In the genomic region with DNA sequence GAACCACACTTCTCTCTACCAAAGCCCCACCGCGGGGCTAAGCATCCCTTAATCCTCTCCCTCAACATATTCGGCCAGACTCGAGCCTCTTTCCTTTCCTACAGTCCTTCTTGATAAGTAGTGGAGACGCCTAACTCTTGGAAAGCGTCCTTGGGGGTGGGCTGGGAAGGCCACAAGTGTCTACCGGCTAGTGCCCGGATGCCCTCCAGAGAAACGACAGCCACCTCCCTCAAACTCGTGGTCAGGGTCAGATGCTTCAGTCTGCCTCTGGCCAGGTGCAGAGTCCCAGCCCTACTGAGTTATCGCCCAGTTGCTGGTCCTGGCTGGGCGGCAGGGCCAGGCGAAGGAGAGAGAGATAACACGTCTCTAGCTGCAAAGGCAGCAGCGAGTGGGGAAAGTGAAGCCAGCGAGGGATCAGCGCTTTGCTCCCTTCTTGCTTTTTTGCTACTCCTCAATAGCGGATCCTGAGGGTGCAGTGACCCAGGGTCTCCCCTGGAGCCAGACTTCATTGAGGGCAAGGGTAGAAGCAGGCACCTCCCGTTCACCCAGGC, we compare ENCODE assay signal across 8 mouse cellular contexts. TPM values are rescaled to one million over a fixed set of nuclear protein-coding genes. Genes with fewer than 3 reads are reported as not detected.
A peak's percentile ranks its signal among the peaks of the same experiment; 100 is the strongest.
DNase-seq lines count a peak whose midpoint lies in the region; ATAC-seq and TF ChIP-seq lines count a peak whose summit lies in the region.

No protein-coding gene starts in this region.

- 0 out of 2 replicates have a peak, but pooled peaks have one; percentile 39 for ATAC-seq in heart, embryonic 11.5 days (replicated peaks; ENCODE audit: insufficient number of reproducible peaks, low FRiP score, low TSS enrichment)
- no peak for ATAC-seq in forebrain, embryonic 13.5 days
- ATAC-seq in limb, embryonic 11.5 days (ENCODE audit: insufficient number of reproducible peaks, low FRiP score, low TSS enrichment, low read depth), result no peak
- ATAC-seq in neural tube, embryonic 12.5 days (ENCODE audit: low FRiP score, low read depth), result no peak

- no peak for TF ChIP-seq RAD21 in MEL (IDR thresholded peaks at IDR 0.05; ENCODE audit: low read depth, low read length)

- TF ChIP-seq CTCF in MEL (IDR thresholded peaks at IDR 0.05 in 2 of 3, conservative IDR thresholded peaks at IDR 0.05 in 1 of 3; ENCODE audit: control insufficient read depth in 1 of 3, insufficient read depth in 1 of 3, low read depth in 2 of 3, low read length in 3 of 3, poor library complexity in 1 of 3, severe bottlenecking in 1 of 3), result no peak

- peak overlapping the region; percentile 73 for H3K4me3 ChIP-seq in heart, embryonic 11.5 days (ENCODE audit: low read depth, low read length)
- H3K4me3 ChIP-seq in MEL (ENCODE audit: control insufficient read depth in 1 of 2, insufficient read depth in 1 of 2, low read depth in 2 of 2, low read length in 2 of 2), result peak overlapping the region; percentile 85 to 96
- H3K4me3 ChIP-seq in forebrain, embryonic 13.5 days, result peak overlapping the region; percentile 50
- H3K4me3 ChIP-seq in limb, embryonic 11.5 days (ENCODE audit: low read depth, low read length), result peak overlapping the region; percentile 45
- H3K4me3 ChIP-seq in neural tube, embryonic 12.5 days, result peak overlapping the region; percentile 49

- DNase-seq in heart, postnatal 36 days, result no peak
- DNase-seq in MEL (ENCODE audit: low read depth, low spot score), result peak; percentile 86
- DNase-seq in limb, embryonic 11.5 days (ENCODE audit: low spot score), result no peak
- DNase-seq in left cerebral cortex, adult 8-10 months (ENCODE audit: low spot score in 2 of 2), result no peak
- no peak for DNase-seq in right cerebral cortex, adult 2 months (ENCODE audit: low spot score in 2 of 2)

- TF ChIP-seq EP300 in MEL (IDR thresholded peaks at IDR 0.05; ENCODE audit: low read depth in 1 of 2, low read length in 2 of 2), result 0 out of 4 replicates have a peak, but pooled peaks of 1 of the 2 experiments have one; percentile 22

- peak overlapping the region; percentile 98 for H3K4me2 ChIP-seq in heart, embryonic 11.5 days
- peak overlapping the region; percentile 95 for H3K4me2 ChIP-seq in forebrain, embryonic 13.5 days
- peak overlapping the region; percentile 92 for H3K4me2 ChIP-seq in limb, embryonic 11.5 days (ENCODE audit: low read depth, severe bottlenecking)
- H3K4me2 ChIP-seq in neural tube, embryonic 12.5 days (replicated peaks), result peak overlapping the region; percentile 93

- no peaks in the 10 kb centered on the region for H3K9me3 ChIP-seq in heart, embryonic 11.5 days (replicated peaks; ENCODE audit: control insufficient read depth, low read length)
- H3K9me3 ChIP-seq in MEL (replicated peaks; ENCODE audit: insufficient read depth, low read length), result no peaks in the 10 kb centered on the region
- no peaks in the 10 kb centered on the region for H3K9me3 ChIP-seq in forebrain, embryonic 13.5 days (replicated peaks)
- H3K9me3 ChIP-seq in limb, embryonic 11.5 days (ENCODE audit: control insufficient read depth, low read length), result no peaks in the 10 kb centered on the region; the same call in 1 of the 2 replicates
- no peaks in the 10 kb centered on the region for H3K9me3 ChIP-seq in neural tube, embryonic 12.5 days

- H3K36me3 ChIP-seq in heart, embryonic 11.5 days (ENCODE audit: control insufficient read depth, insufficient read depth, low read length), result no peaks in the 10 kb centered on the region
- peaks cover 0 to 8% of the 10 kb centered on the region in 2 experiments; a peak in 2 of 4 replicates for H3K36me3 ChIP-seq in MEL (ENCODE audit: control insufficient read depth in 1 of 2, insufficient read depth in 2 of 2, low read length in 2 of 2)
- no peaks in the 10 kb centered on the region for H3K36me3 ChIP-seq in forebrain, embryonic 13.5 days (ENCODE audit: poor library complexity, severe bottlenecking)
- no peaks in the 10 kb centered on the region for H3K36me3 ChIP-seq in limb, embryonic 11.5 days (ENCODE audit: control insufficient read depth, insufficient read depth, low read length)
- peaks cover 3% of the 10 kb centered on the region; the same call in 1 of the 2 replicates for H3K36me3 ChIP-seq in neural tube, embryonic 12.5 days

- intact Hi-C loops in heart, postnatal 36 days (cut with DNase I), result loop anchor here (5.0 kb wide), 1 partner anchor 93 kb away; the partner anchor contains the start of gene Taok1

- peaks cover 30% of the 10 kb centered on the region for H3K4me1 ChIP-seq in heart, embryonic 11.5 days (ENCODE audit: control insufficient read depth, insufficient read depth, low read length)
- H3K4me1 ChIP-seq in MEL (ENCODE audit: control insufficient read depth in 1 of 2, insufficient read depth in 2 of 2, low read length in 2 of 2), result peaks cover 2 to 18% of the 10 kb centered on the region in 2 experiments; a peak in 3 of 4 replicates
- peaks cover 41% of the 10 kb centered on the region for H3K4me1 ChIP-seq in forebrain, embryonic 13.5 days
- H3K4me1 ChIP-seq in limb, embryonic 11.5 days (ENCODE audit: control insufficient read depth, insufficient read depth, low read length), result peaks cover 22% of the 10 kb centered on the region
- H3K4me1 ChIP-seq in neural tube, embryonic 12.5 days, result peaks cover 36% of the 10 kb centered on the region

- WGBS in heart, embryonic 11.5 days (ENCODE audit: insufficient replicate concordance), result 3% methylated on average over 19 of the region's 19 CpGs
- 4% methylated on average over 19 of the region's 19 CpGs for WGBS in forebrain, embryonic 13.5 days
- 4% methylated on average over 19 of the region's 19 CpGs for WGBS in limb, embryonic 11.5 days
- 5% methylated on average over 19 of the region's 19 CpGs for WGBS in neural tube, embryonic 12.5 days

- peaks cover 21% of the 10 kb centered on the region for H3K27me3 ChIP-seq in heart, embryonic 11.5 days (ENCODE audit: control insufficient read depth, insufficient read depth, low read length)
- no peaks in the 10 kb centered on the region for H3K27me3 ChIP-seq in MEL (ENCODE audit: control insufficient read depth in 1 of 2, insufficient read depth in 2 of 2, low read length in 2 of 2)
- H3K27me3 ChIP-seq in forebrain, embryonic 13.5 days, result peaks cover 29% of the 10 kb centered on the region
- peaks cover 19% of the 10 kb centered on the region for H3K27me3 ChIP-seq in limb, embryonic 11.5 days (ENCODE audit: control insufficient read depth, insufficient read depth, low read length)
- H3K27me3 ChIP-seq in neural tube, embryonic 12.5 days (replicated peaks), result peaks cover 26% of the 10 kb centered on the region

- peaks cover 2% of the 10 kb centered on the region; the same call in 1 of the 2 replicates for H3K79me2 ChIP-seq in MEL (ENCODE audit: control insufficient read depth, insufficient read depth, low read length, poor library complexity)

- peak overlapping the region; percentile 59 for H3K27ac ChIP-seq in heart, embryonic 11.5 days (ENCODE audit: low read depth, low read length)
- peak overlapping the region; percentile 1; the same call in 1 of the 2 replicates for H3K27ac ChIP-seq in MEL (ENCODE audit: control insufficient read depth, low read depth, low read length)
- no peak overlapping the region; the same call in 1 of the 2 replicates for H3K27ac ChIP-seq in forebrain, embryonic 13.5 days
- H3K27ac ChIP-seq in limb, embryonic 11.5 days (replicated peaks; ENCODE audit: low read depth, low read length), result no peak overlapping the region
- H3K27ac ChIP-seq in neural tube, embryonic 12.5 days, result no peak overlapping the region

- H3K9ac ChIP-seq in heart, embryonic 11.5 days (ENCODE audit: low read depth, low read length), result peak overlapping the region; percentile 72
- H3K9ac ChIP-seq in MEL (ENCODE audit: control insufficient read depth, low read depth, low read length, poor library complexity, severe bottlenecking), result peak overlapping the region; percentile 84
- H3K9ac ChIP-seq in forebrain, embryonic 13.5 days, result peak overlapping the region; percentile 66
- H3K9ac ChIP-seq in limb, embryonic 11.5 days (ENCODE audit: low read length), result no peak overlapping the region; the same call in 1 of the 2 replicates
- peak overlapping the region; percentile 58 for H3K9ac ChIP-seq in neural tube, embryonic 12.5 days

- no peak; a peak in 1 of 4 replicates for TF ChIP-seq POLR2A in MEL (IDR thresholded peaks at IDR 0.05; ENCODE audit: control insufficient read depth in 1 of 2, insufficient read depth in 1 of 2, low read depth in 1 of 2, low read length in 2 of 2, poor library complexity in 1 of 2)

RNA-seq across cellular contexts. Expression of gene Abhd15, which starts 0.6 kb away (rescaled TPM):
- 0.82 and 1.5 TPM in 2 replicates for polyA plus RNA-seq in heart, embryonic 11.5 days (2014; fragmentation: Nextera tagmentation; extraction: Ambion mirVana)
- 1 to 10 TPM; 2.3 to 3.1 TPM for total RNA-seq in heart, postnatal 36 days (2021)
- 1.7 and 1.8 TPM in 2 replicates for total RNA-seq in MEL (2012; rRNA removed)
- polyA plus RNA-seq in MEL (2012; ENCODE audit: insufficient read depth in 1 of 2, insufficient read length in 2 of 2, low read depth in 1 of 2, low replicate concordance in 2 of 2, missing spikeins in 1 of 2), result 1 to 10 TPM in 1 of 2 experiments, not detected in 1; 1.9 TPM
- 3.0 and 3.8 TPM in 2 replicates for polyA plus RNA-seq in forebrain, embryonic 13.5 days (2015; fragmentation: Nextera tagmentation; extraction: Ambion mirVana)
- 0.71 and 1.3 TPM in 2 replicates for polyA plus RNA-seq in limb, embryonic 11.5 days (2014; fragmentation: Nextera tagmentation; extraction: Ambion mirVana)
- 5.2 and 7.1 TPM in 2 replicates for polyA plus RNA-seq in neural tube, embryonic 12.5 days (2016; fragmentation: Nextera tagmentation; extraction: Ambion mirVana)
- total RNA-seq in left cerebral cortex, adult 8-10 months (2022), result 1 to 10 TPM in 3 of 4 experiments, under 1 TPM in 1; 0.99 to 1.7 (median 1.5) TPM

RNA-seq across cellular contexts. Expression of gene Trp53i13, which starts 1.4 kb away (rescaled TPM):
- 23.0 and 24.8 TPM in 2 replicates for polyA plus RNA-seq in heart, embryonic 11.5 days (2014; fragmentation: Nextera tagmentation; extraction: Ambion mirVana)
- 1 to 10 TPM; 8.3 to 8.7 TPM for total RNA-seq in heart, postnatal 36 days (2021)
- 6.0 and 6.6 TPM in 2 replicates for total RNA-seq in MEL (2012; rRNA removed)
- 10 to 100 TPM in 1 of 2 experiments, not detected in 1; 12.3 TPM for polyA plus RNA-seq in MEL (2012; ENCODE audit: insufficient read depth in 1 of 2, insufficient read length in 2 of 2, low read depth in 1 of 2, low replicate concordance in 2 of 2, missing spikeins in 1 of 2)
- 19.7 and 20.9 TPM in 2 replicates for polyA plus RNA-seq in forebrain, embryonic 13.5 days (2015; fragmentation: Nextera tagmentation; extraction: Ambion mirVana)
- 42.2 and 43.4 TPM in 2 replicates for polyA plus RNA-seq in limb, embryonic 11.5 days (2014; fragmentation: Nextera tagmentation; extraction: Ambion mirVana)
- polyA plus RNA-seq in neural tube, embryonic 12.5 days (2016; fragmentation: Nextera tagmentation; extraction: Ambion mirVana), result 28.7 and 32.4 TPM in 2 replicates
- total RNA-seq in left cerebral cortex, adult 8-10 months (2022), result 1 to 10 TPM; 4.3 to 9.4 (median 5.6) TPM

RNA-seq across cellular contexts. Expression of gene Gm10392, which starts 4.6 kb away (rescaled TPM):
- polyA plus RNA-seq in heart, embryonic 11.5 days (2014; fragmentation: Nextera tagmentation; extraction: Ambion mirVana), result 0.13 TPM in 1 of 2 replicates, not detected in the other
- not detected for total RNA-seq in heart, postnatal 36 days (2021)
- total RNA-seq in MEL (2012; rRNA removed), result 0.20 and 0.27 TPM in 2 replicates
- under 1 TPM in 1 of 2 experiments, not detected in 1; 0.10 TPM for polyA plus RNA-seq in MEL (2012; ENCODE audit: insufficient read depth in 1 of 2, insufficient read length in 2 of 2, low read depth in 1 of 2, low replicate concordance in 2 of 2, missing spikeins in 1 of 2)
- polyA plus RNA-seq in forebrain, embryonic 13.5 days (2015; fragmentation: Nextera tagmentation; extraction: Ambion mirVana), result 0.12 and 0.16 TPM in 2 replicates
- 0.17 TPM in 1 of 2 replicates, not detected in the other for polyA plus RNA-seq in limb, embryonic 11.5 days (2014; fragmentation: Nextera tagmentation; extraction: Ambion mirVana)
- 0.15 and 0.39 TPM in 2 replicates for polyA plus RNA-seq in neural tube, embryonic 12.5 days (2016; fragmentation: Nextera tagmentation; extraction: Ambion mirVana)
- under 1 TPM in 1 of 4 experiments, not detected in 3; 0.21 TPM for total RNA-seq in left cerebral cortex, adult 8-10 months (2022)

RNA-seq across cellular contexts. Expression of gene Git1, which starts 21.0 kb away (rescaled TPM):
- polyA plus RNA-seq in heart, embryonic 11.5 days (2014; fragmentation: Nextera tagmentation; extraction: Ambion mirVana), result 13.3 and 15.1 TPM in 2 replicates
- 10 to 100 TPM; 55.2 to 57.1 TPM for total RNA-seq in heart, postnatal 36 days (2021)
- 32.0 and 33.1 TPM in 2 replicates for total RNA-seq in MEL (2012; rRNA removed)
- polyA plus RNA-seq in MEL (2012; ENCODE audit: insufficient read depth in 1 of 2, insufficient read length in 2 of 2, low read depth in 1 of 2, low replicate concordance in 2 of 2, missing spikeins in 1 of 2), result 10 to 100 TPM in 1 of 2 experiments, not detected in 1; 81.4 TPM
- polyA plus RNA-seq in forebrain, embryonic 13.5 days (2015; fragmentation: Nextera tagmentation; extraction: Ambion mirVana), result 12.9 and 14.6 TPM in 2 replicates
- 16.4 and 17.0 TPM in 2 replicates for polyA plus RNA-seq in limb, embryonic 11.5 days (2014; fragmentation: Nextera tagmentation; extraction: Ambion mirVana)
- 12.5 and 14.4 TPM in 2 replicates for polyA plus RNA-seq in neural tube, embryonic 12.5 days (2016; fragmentation: Nextera tagmentation; extraction: Ambion mirVana)
- total RNA-seq in left cerebral cortex, adult 8-10 months (2022), result 100 to 1,000 TPM; 281 to 307 (median 287) TPM

RNA-seq across cellular contexts. Expression of gene Ankrd13b, which starts 24.9 kb away (rescaled TPM):
- 3.0 and 3.4 TPM in 2 replicates for polyA plus RNA-seq in heart, embryonic 11.5 days (2014; fragmentation: Nextera tagmentation; extraction: Ambion mirVana)
- total RNA-seq in heart, postnatal 36 days (2021), result 10 to 100 TPM in 1 of 2 experiments, 1 to 10 TPM in 1; 9.8 to 10.4 TPM
- total RNA-seq in MEL (2012; rRNA removed), result 20.9 and 22.6 TPM in 2 replicates
- 10 to 100 TPM in 1 of 2 experiments, not detected in 1; 54.0 TPM for polyA plus RNA-seq in MEL (2012; ENCODE audit: insufficient read depth in 1 of 2, insufficient read length in 2 of 2, low read depth in 1 of 2, low replicate concordance in 2 of 2, missing spikeins in 1 of 2)
- 18.0 and 18.7 TPM in 2 replicates for polyA plus RNA-seq in forebrain, embryonic 13.5 days (2015; fragmentation: Nextera tagmentation; extraction: Ambion mirVana)
- polyA plus RNA-seq in limb, embryonic 11.5 days (2014; fragmentation: Nextera tagmentation; extraction: Ambion mirVana), result 12.8 and 13.3 TPM in 2 replicates
- 33.8 and 39.7 TPM in 2 replicates for polyA plus RNA-seq in neural tube, embryonic 12.5 days (2016; fragmentation: Nextera tagmentation; extraction: Ambion mirVana)
- total RNA-seq in left cerebral cortex, adult 8-10 months (2022), result 10 to 100 TPM; 75.8 to 83.0 (median 79.6) TPM

Comparison
In these comparisons a context has a peak if more than half of its experiments do, and no peak if none do; other contexts are left out.
1. H3K27ac ChIP-seq: peak in heart, embryonic 11.5 days (single experiment) and MEL (single experiment); none in forebrain, embryonic 13.5 days (single experiment), limb, embryonic 11.5 days (single experiment) and neural tube, embryonic 12.5 days (single experiment).
2. Peak in every context shown above with its lines, with median percentiles within 50 percentile points of each other: H3K4me2 ChIP-seq and H3K4me3 ChIP-seq.